Mouse (Mus musculus): ENCODE data around the gene Ypel2. TPM values are rescaled to one million over a fixed set of nuclear protein-coding genes. Genes with fewer than 3 reads are reported as not detected.

The Ypel2 gene
- polyA plus RNA-seq, 2 experiments = 0.70 to 0.83 TPM

DNA sequence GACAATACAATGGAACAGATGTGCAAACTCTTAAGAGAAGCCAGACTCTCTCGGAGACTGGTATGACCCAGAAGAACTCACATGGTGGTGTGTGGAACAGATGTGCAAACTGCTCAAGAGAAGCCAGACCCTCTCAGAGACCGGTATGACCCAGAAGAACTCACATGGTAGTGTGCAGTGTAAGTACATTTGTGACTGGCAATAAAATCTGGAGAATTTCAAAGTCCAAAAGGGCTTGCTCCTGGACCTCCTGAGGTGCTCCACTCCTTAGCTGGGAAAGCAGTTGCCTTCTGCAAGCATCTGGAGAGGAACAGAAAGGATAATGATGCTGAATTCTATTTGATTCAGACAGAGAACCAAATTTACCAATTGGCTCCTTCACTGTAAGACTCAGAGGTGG is 69.9 kb downstream of the Ypel2 start:
- ATAC-seq (ENCODE audit: insufficient read depth) (no peak), DNase-seq (ENCODE audit: low read depth in 3 of 3, low spot score in 3 of 3) (no peak)
- Histone ChIP-seq H3K4me3 (ENCODE audit: insufficient read depth in 1 of 2, low read depth in 2 of 2, low read length in 2 of 2) (no peak overlapping the region), H3K27ac (no peak overlapping the region), H3K9ac (replicated peaks) (no peak overlapping the region), H3K4me1 (replicated peaks; ENCODE audit: control insufficient read depth in 2 of 2, insufficient read depth in 2 of 2, low read length in 1 of 2) (no peaks in the 10 kb centered on the region), H3K9me3 (ENCODE audit: control insufficient read depth, low read length) (no peaks in the 10 kb centered on the region), H3K36me3 (replicated peaks; ENCODE audit: control insufficient read depth, insufficient read depth, low read depth) (no peaks in the 10 kb centered on the region), H3K27me3 (ENCODE audit: control insufficient read depth, insufficient read depth, low read length) (no peaks in the 10 kb centered on the region), H3K4me2 (ENCODE audit: low read depth) (no peak overlapping the region)
- TF ChIP-seq CTCF (IDR thresholded peaks at IDR 0.05; ENCODE audit: low read depth) (no peak), EP300 (IDR thresholded peaks at IDR 0.05; ENCODE audit: low read depth) (no peak)
- WGBS (ENCODE audit: insufficient replicate concordance) = 53% methylated on average over 2 of the region's 2 CpGs

- no peak for DNase-seq (ENCODE audit: low read depth in 3 of 3, low spot score in 3 of 3)
- 59% methylated on average over 2 of the region's 2 CpGs for WGBS (ENCODE audit: insufficient replicate concordance)
- Histone ChIP-seq H3K9ac (replicated peaks) (no peak overlapping the region), H3K4me2 (ENCODE audit: low read depth) (no peak overlapping the region), H3K36me3 (replicated peaks; ENCODE audit: control insufficient read depth, insufficient read depth, low read depth) (no peaks in the 10 kb centered on the region), H3K27ac (no peak overlapping the region), H3K4me1 (replicated peaks; ENCODE audit: control insufficient read depth in 2 of 2, insufficient read depth in 2 of 2, low read length in 1 of 2) (no peaks in the 10 kb centered on the region), H3K9me3 (ENCODE audit: control insufficient read depth, low read length) (no peaks in the 10 kb centered on the region), H3K4me3 (ENCODE audit: insufficient read depth in 1 of 2, low read depth in 2 of 2, low read length in 2 of 2) (no peak overlapping the region), H3K27me3 (ENCODE audit: control insufficient read depth, insufficient read depth, low read length) (no peaks in the 10 kb centered on the region)
- TF ChIP-seq EP300 (IDR thresholded peaks at IDR 0.05; ENCODE audit: low read depth) (no peak), CTCF (IDR thresholded peaks at IDR 0.05; ENCODE audit: low read depth) (no peak)
- ATAC-seq (ENCODE audit: insufficient read depth) = no peak
Observed at GRCm38 (mm10) chr11:86922029-86922428, 71.5 kb downstream of the Ypel2 start.

- TF ChIP-seq EP300 (IDR thresholded peaks at IDR 0.05; ENCODE audit: low read depth) (no peak), CTCF (IDR thresholded peaks at IDR 0.05; ENCODE audit: low read depth) (no peak)
- H3K27ac ChIP-seq = no peak overlapping the region
- no peaks in the 10 kb centered on the region for H3K36me3 ChIP-seq (replicated peaks; ENCODE audit: control insufficient read depth, insufficient read depth, low read depth)
- 60% methylated on average over 6 of the region's 6 CpGs for WGBS (ENCODE audit: insufficient replicate concordance)
- DNase-seq (ENCODE audit: low read depth in 3 of 3, low spot score in 3 of 3) = no peak
- H3K9ac ChIP-seq (replicated peaks) = no peak overlapping the region
- no peak for ATAC-seq (ENCODE audit: insufficient read depth)
- no peak overlapping the region for H3K4me3 ChIP-seq (ENCODE audit: insufficient read depth in 1 of 2, low read depth in 2 of 2, low read length in 2 of 2)
- H3K9me3 ChIP-seq (ENCODE audit: control insufficient read depth, low read length) = no peaks in the 10 kb centered on the region
- H3K4me1 ChIP-seq (replicated peaks; ENCODE audit: control insufficient read depth in 2 of 2, insufficient read depth in 2 of 2, low read length in 1 of 2) = peaks cover 0 to 3% of the 10 kb centered on the region in 2 experiments; a peak in 1 of 4 replicates
- H3K27me3 ChIP-seq (ENCODE audit: control insufficient read depth, insufficient read depth, low read length) = no peaks in the 10 kb centered on the region
- no peak overlapping the region for H3K4me2 ChIP-seq (ENCODE audit: low read depth)
Observed at GRCm38 (mm10) chr11:86921335-86921734, 72.2 kb downstream of the Ypel2 start.

DNA sequence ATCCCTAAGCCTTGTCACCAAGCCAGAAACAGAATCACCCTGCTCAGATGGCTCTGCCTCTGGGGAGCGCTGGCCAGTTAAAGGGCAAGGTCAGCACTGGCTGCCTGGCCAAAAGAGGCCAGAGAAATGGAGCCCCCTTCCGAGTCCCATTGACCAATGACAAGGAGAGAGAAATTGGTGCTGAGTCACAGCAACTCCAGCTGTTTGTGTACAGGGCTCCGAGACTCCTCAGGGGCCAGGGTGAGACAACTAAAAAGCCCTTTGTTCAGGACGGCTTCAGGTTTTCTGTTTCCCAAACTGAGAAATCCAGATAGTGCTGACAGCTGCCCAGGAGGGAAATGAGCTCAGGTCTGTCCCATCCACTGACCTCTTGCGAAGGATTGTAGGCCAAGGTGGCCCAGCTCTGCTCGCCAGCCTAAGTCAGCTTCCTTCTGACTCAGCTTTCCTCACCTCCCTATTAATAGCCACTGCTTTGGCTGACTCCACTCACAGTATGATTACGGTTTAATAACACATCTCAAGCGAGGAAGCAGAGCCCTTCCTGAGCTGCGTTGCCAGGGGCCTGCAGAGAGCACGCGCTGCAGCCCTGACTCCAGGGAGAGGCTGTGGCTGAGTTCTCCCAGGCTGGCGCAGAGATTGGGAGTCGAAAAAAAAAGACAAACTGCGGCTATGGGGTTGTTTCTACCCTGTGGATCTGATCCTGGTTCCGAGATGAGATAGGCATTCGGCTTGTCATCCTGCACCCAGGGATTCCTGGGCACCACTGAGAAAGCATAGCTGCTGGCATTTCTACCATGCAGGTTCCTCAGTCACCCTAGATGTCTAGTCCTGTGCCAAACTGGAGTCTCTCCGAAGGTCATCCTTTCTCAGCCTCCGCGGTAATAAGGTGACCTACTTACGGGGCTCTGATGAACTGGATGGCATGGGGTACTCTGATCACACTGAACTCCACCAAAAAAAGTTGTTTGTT is 73.1 kb downstream of the Ypel2 start:
- Histone ChIP-seq H3K27me3 (ENCODE audit: control insufficient read depth, insufficient read depth, low read length) (no peaks in the 10 kb centered on the region), H3K27ac (no peak overlapping the region), H3K36me3 (replicated peaks; ENCODE audit: control insufficient read depth, insufficient read depth, low read depth) (no peaks in the 10 kb centered on the region), H3K4me1 (replicated peaks; ENCODE audit: control insufficient read depth in 2 of 2, insufficient read depth in 2 of 2, low read length in 1 of 2) (peaks cover 0 to 4% of the 10 kb centered on the region in 2 experiments; a peak in 1 of 4 replicates), H3K4me2 (ENCODE audit: low read depth) (no peak overlapping the region), H3K9ac (replicated peaks) (no peak overlapping the region), H3K4me3 (ENCODE audit: insufficient read depth in 1 of 2, low read depth in 2 of 2, low read length in 2 of 2) (no peak overlapping the region), H3K9me3 (ENCODE audit: control insufficient read depth, low read length) (no peaks in the 10 kb centered on the region)
- TF ChIP-seq CTCF (IDR thresholded peaks at IDR 0.05; ENCODE audit: low read depth) = no peak
- ATAC-seq (ENCODE audit: insufficient read depth) (no peak), DNase-seq (ENCODE audit: low read depth in 3 of 3, low spot score in 3 of 3) (no peak)
- 54% methylated on average over 20 of the region's 20 CpGs for WGBS (ENCODE audit: insufficient replicate concordance)

DNA sequence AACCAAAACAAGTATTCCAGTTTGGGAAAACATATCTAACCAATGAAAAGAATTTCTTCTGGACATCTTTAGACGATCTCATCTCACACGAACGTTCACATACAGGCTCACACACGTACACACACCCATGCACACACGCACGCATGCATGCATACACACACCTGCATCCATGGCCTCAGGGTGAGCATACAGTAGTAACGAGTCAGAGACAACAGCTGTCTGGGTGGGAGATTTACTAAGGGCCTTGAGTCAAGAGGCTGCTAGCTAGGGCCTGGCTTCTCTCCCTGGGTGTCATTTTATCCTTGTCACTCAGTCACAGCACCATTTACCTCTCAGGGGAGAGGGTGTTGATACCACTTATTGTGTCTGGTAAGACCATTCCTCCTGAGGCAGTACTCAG is 74.0 kb downstream of the Ypel2 start:
- no peaks in the 10 kb centered on the region for H3K27me3 ChIP-seq (ENCODE audit: control insufficient read depth, insufficient read depth, low read length)
- no peak overlapping the region for H3K9ac ChIP-seq (replicated peaks)
- ATAC-seq (ENCODE audit: insufficient read depth) = no peak
- TF ChIP-seq EP300 (IDR thresholded peaks at IDR 0.05; ENCODE audit: low read depth) (no peak), CTCF (IDR thresholded peaks at IDR 0.05; ENCODE audit: low read depth) (no peak)
- 68% methylated on average over 7 of the region's 7 CpGs for WGBS (ENCODE audit: insufficient replicate concordance)
- no peak overlapping the region for H3K4me3 ChIP-seq (ENCODE audit: insufficient read depth in 1 of 2, low read depth in 2 of 2, low read length in 2 of 2)
- no peak overlapping the region for H3K4me2 ChIP-seq (ENCODE audit: low read depth)
- DNase-seq (ENCODE audit: low read depth in 3 of 3, low spot score in 3 of 3) = no peak
- peaks cover 0 to 4% of the 10 kb centered on the region in 2 experiments; a peak in 1 of 4 replicates for H3K4me1 ChIP-seq (replicated peaks; ENCODE audit: control insufficient read depth in 2 of 2, insufficient read depth in 2 of 2, low read length in 1 of 2)
- H3K9me3 ChIP-seq (ENCODE audit: control insufficient read depth, low read length) = no peaks in the 10 kb centered on the region
- no peaks in the 10 kb centered on the region for H3K36me3 ChIP-seq (replicated peaks; ENCODE audit: control insufficient read depth, insufficient read depth, low read depth)
- H3K27ac ChIP-seq = no peak overlapping the region
